Comparison of ENCODE assay signal across 8 mouse cellular contexts in the genomic region with DNA sequence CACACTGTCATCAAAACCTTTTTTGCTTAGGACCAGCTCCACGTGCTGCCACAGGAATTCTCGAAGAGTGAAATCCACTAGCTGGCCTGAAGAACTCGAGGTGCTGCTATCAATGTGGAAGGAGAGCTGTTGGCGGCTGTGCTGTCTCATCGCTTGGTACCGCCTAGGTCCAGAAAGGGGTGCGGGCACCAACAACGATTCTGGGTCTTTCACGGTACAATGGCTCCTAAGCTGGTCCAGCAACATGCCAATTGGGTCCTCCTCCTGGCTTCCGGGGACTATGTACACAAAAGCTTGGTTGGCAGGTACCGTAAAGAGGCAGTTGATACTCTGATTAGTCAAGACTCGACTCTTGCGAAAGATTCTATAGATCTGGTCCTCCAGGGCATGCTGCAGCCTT. TPM values are rescaled to one million over a fixed set of nuclear protein-coding genes. Genes with fewer than 3 reads are reported as not detected.
A peak's percentile ranks its signal among the peaks of the same experiment; 100 is the strongest.
DNase-seq lines count a peak whose midpoint lies in the region; ATAC-seq and TF ChIP-seq lines count a peak whose summit lies in the region.
"Had no signal": no experiment of that assay in that cellular context is flagged by ENCODE, and none has a peak within 500 bp of the region (broad histone marks: within the 10 kb centered on the region; RNA-seq: fewer than 3 reads in every experiment).

No protein-coding gene starts in this region.

- peak overlapping the region; percentile 2; the same call in 1 of the 2 replicates for H3K4me3 ChIP-seq in spleen, adult 2 months (ENCODE audit: extremely low read depth, insufficient read depth, insufficient read length)
- H3K4me3 ChIP-seq in forebrain, embryonic 16.5 days (replicated peaks; ENCODE audit: low read length): peak overlapping the region; percentile 96
- peak overlapping the region; percentile 79 for H3K4me3 ChIP-seq in liver, embryonic 13.5 days (replicated peaks)

- no peak overlapping the region for H3K27ac ChIP-seq in spleen, adult 2 months (ENCODE audit: insufficient read depth, low read length)
- H3K27ac ChIP-seq in forebrain, embryonic 16.5 days (ENCODE audit: low read length): no peak overlapping the region
- 0 out of 2 replicates have a peak overlapping the region, but pooled peaks have one; percentile 53 for H3K27ac ChIP-seq in liver, embryonic 13.5 days

- H3K4me2 ChIP-seq in forebrain, embryonic 16.5 days (ENCODE audit: low read length): peak overlapping the region; percentile 96
- peak overlapping the region; percentile 71 for H3K4me2 ChIP-seq in liver, embryonic 13.5 days

- peaks cover 11% of the 10 kb centered on the region for H3K36me3 ChIP-seq in spleen, adult 2 months (ENCODE audit: control insufficient read depth, insufficient read depth, low read length)
- H3K36me3 ChIP-seq in forebrain, embryonic 16.5 days (ENCODE audit: control insufficient read depth, insufficient read depth): peaks cover 11% of the 10 kb centered on the region
- peaks cover 47% of the 10 kb centered on the region for H3K36me3 ChIP-seq in liver, embryonic 13.5 days

- TF ChIP-seq POLR2A in spleen, adult 2 months (IDR thresholded peaks at IDR 0.05; ENCODE audit: low read depth, low read length): no peak

- no peaks in the 10 kb centered on the region for H3K9me3 ChIP-seq in forebrain, embryonic 16.5 days (ENCODE audit: control insufficient read depth, low read length)
- H3K9me3 ChIP-seq in liver, embryonic 13.5 days (replicated peaks): no peaks in the 10 kb centered on the region

- TF ChIP-seq CTCF in spleen, adult 2 months (IDR thresholded peaks at IDR 0.05; ENCODE audit: extremely low read depth, insufficient read depth, insufficient read length, insufficient replicate concordance): no peak

- no peak overlapping the region for H3K9ac ChIP-seq in forebrain, embryonic 16.5 days (replicated peaks; ENCODE audit: low read depth, low read length)
- H3K9ac ChIP-seq in liver, embryonic 13.5 days: peak overlapping the region; percentile 84

- intact Hi-C loops in left cerebral cortex, postnatal 36 days (cut with DNase I): no loop called here

- ATAC-seq in forebrain, embryonic 16.5 days: no peak
- no peak for ATAC-seq in liver, embryonic 13.5 days (ENCODE audit: low read depth)

- H3K4me1 ChIP-seq in spleen, adult 2 months (ENCODE audit: control insufficient read depth, insufficient read depth, insufficient read length): peaks cover 11% of the 10 kb centered on the region
- peaks cover 21% of the 10 kb centered on the region for H3K4me1 ChIP-seq in forebrain, embryonic 16.5 days (replicated peaks; ENCODE audit: control insufficient read depth, insufficient read depth, low read length)
- H3K4me1 ChIP-seq in liver, embryonic 13.5 days (replicated peaks): peaks cover 39% of the 10 kb centered on the region

- no peaks in the 10 kb centered on the region for H3K27me3 ChIP-seq in spleen, adult 2 months (ENCODE audit: control insufficient read depth, insufficient read depth, low read length)
- H3K27me3 ChIP-seq in forebrain, embryonic 16.5 days (replicated peaks; ENCODE audit: control insufficient read depth, insufficient read depth, low read length): no peaks in the 10 kb centered on the region
- no peaks in the 10 kb centered on the region for H3K27me3 ChIP-seq in liver, embryonic 13.5 days

- 91% methylated on average over 13 of the region's 13 CpGs for WGBS in spleen, adult 2 months
- 90% methylated on average over 13 of the region's 13 CpGs for WGBS in forebrain, embryonic 16.5 days
- WGBS in liver, embryonic 13.5 days (ENCODE audit: insufficient replicate concordance): 78% methylated on average over 13 of the region's 13 CpGs

- DNase-seq in spleen, adult 2 months (ENCODE audit: low read depth in 1 of 2, low spot score in 2 of 2): no peak
- no peak for DNase-seq in spleen, postnatal 14 days (ENCODE audit: low spot score in 2 of 2)
- DNase-seq in liver, embryonic 13.5 days: no peak
- DNase-seq in ovary, adult 18-20 months (ENCODE audit: low spot score): no peak
- DNase-seq in right cerebral cortex, postnatal 10 days (ENCODE audit: low spot score in 2 of 2): no peak
- no peak for DNase-seq in left cerebral cortex, postnatal 36 days (ENCODE audit: low spot score in 2 of 2)
- DNase-seq: kidney, postnatal 36 days had no signal

RNA-seq across cellular contexts. Expression of a gene that starts 1.1 kb away (rescaled TPM):
- polyA plus RNA-seq in spleen, adult 2 months (2012; rRNA removed): 4.7 and 5.0 TPM in 2 replicates
- polyA plus RNA-seq in forebrain, embryonic 16.5 days (2015; fragmentation: Nextera tagmentation; extraction: Ambion mirVana): 23.9 and 27.3 TPM in 2 replicates
- 9.0 and 10.9 TPM in 2 replicates for polyA plus RNA-seq in liver, embryonic 13.5 days (2015; fragmentation: Nextera tagmentation; extraction: Ambion mirVana)
- 10 to 100 TPM; 16.0 TPM for total RNA-seq in left cerebral cortex, postnatal 36 days (2021)

RNA-seq across cellular contexts. Expression of a gene that starts 11.6 kb away (rescaled TPM):
- 1.7 and 1.9 TPM in 2 replicates for polyA plus RNA-seq in spleen, adult 2 months (2012; rRNA removed)
- 195 and 209 TPM in 2 replicates for polyA plus RNA-seq in forebrain, embryonic 16.5 days (2015; fragmentation: Nextera tagmentation; extraction: Ambion mirVana)
- 5.7 and 6.9 TPM in 2 replicates for polyA plus RNA-seq in liver, embryonic 13.5 days (2015; fragmentation: Nextera tagmentation; extraction: Ambion mirVana)
- total RNA-seq in left cerebral cortex, postnatal 36 days (2021): 10 to 100 TPM; 41.9 to 44.7 TPM

RNA-seq across cellular contexts. Expression of a gene that starts 23.0 kb away (rescaled TPM):
- 0.69 and 0.84 TPM in 2 replicates for polyA plus RNA-seq in spleen, adult 2 months (2012; rRNA removed)
- 3.5 and 3.8 TPM in 2 replicates for polyA plus RNA-seq in forebrain, embryonic 16.5 days (2015; fragmentation: Nextera tagmentation; extraction: Ambion mirVana)
- 4.6 and 6.7 TPM in 2 replicates for polyA plus RNA-seq in liver, embryonic 13.5 days (2015; fragmentation: Nextera tagmentation; extraction: Ambion mirVana)
- under 1 TPM; 0.42 to 0.45 TPM for total RNA-seq in left cerebral cortex, postnatal 36 days (2021)

RNA-seq across cellular contexts. Expression of a gene that starts 23.6 kb away (rescaled TPM):
- polyA plus RNA-seq in spleen, adult 2 months (2012; rRNA removed): 2.5 and 2.6 TPM in 2 replicates
- 73.0 and 78.6 TPM in 2 replicates for polyA plus RNA-seq in forebrain, embryonic 16.5 days (2015; fragmentation: Nextera tagmentation; extraction: Ambion mirVana)
- 26.8 and 36.6 TPM in 2 replicates for polyA plus RNA-seq in liver, embryonic 13.5 days (2015; fragmentation: Nextera tagmentation; extraction: Ambion mirVana)
- 10 to 100 TPM; 12.2 to 13.2 TPM for total RNA-seq in left cerebral cortex, postnatal 36 days (2021)

RNA-seq across cellular contexts. Expression of a gene that starts 41.4 kb away (rescaled TPM):
- 1.4 and 1.7 TPM in 2 replicates for polyA plus RNA-seq in spleen, adult 2 months (2012; rRNA removed)
- 95.9 and 101 TPM in 2 replicates for polyA plus RNA-seq in forebrain, embryonic 16.5 days (2015; fragmentation: Nextera tagmentation; extraction: Ambion mirVana)
- 22.4 and 26.3 TPM in 2 replicates for polyA plus RNA-seq in liver, embryonic 13.5 days (2015; fragmentation: Nextera tagmentation; extraction: Ambion mirVana)
- total RNA-seq in left cerebral cortex, postnatal 36 days (2021): 100 to 1,000 TPM; 229 to 253 TPM

Comparison
In these comparisons a context has a peak if more than half of its experiments do, and no peak if none do; other contexts are left out.
1. H3K4me3 ChIP-seq: peak in every context shown above with its lines; median percentile 96 in forebrain, embryonic 16.5 days; 79 in liver, embryonic 13.5 days; 2 in spleen, adult 2 months.
2. RNA of a gene that starts 11.6 kb away (polyA plus RNA-seq): 195 to 209 TPM in forebrain, embryonic 16.5 days; 5.7 to 6.9 TPM in liver, embryonic 13.5 days and 1.7 to 1.9 TPM in spleen, adult 2 months; every median in the first group is over 10 times any median in the second.